Mouse (Mus musculus) CD4-positive helper T cell, adult 2 months (primary cell): Measurements from ENCODE around the gene Sbno2.
A peak's percentile ranks its signal among the peaks of the same experiment; 100 is the strongest.

Experiments used
- DNase-seq: peaks from one replicate; pipeline ENCODE4 v3.0.0-alpha.2; 2012; ENCODE audit warnings: low read depth, missing footprints, low spot score

The Sbno2 gene

DNA sequence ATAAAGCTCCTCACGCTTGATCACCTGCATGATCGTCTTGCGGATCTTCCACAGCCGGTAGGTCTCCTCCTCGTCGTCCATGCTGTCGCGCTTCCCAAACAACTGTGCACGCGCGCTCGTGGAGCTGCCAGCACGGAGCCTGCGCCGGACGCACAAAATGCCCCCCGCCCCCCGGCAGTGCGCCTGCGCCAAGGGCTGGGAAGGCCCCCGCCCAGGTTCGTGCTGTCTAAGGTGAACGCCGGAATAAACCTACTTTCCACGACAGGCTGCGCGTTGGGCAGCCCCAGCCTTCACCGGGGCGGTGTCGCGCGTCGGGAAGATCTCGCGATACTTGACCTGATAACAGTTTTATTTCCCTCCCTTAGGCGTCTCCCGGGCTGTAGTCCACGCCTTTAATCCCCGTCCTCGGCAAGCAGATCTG is 65.8 kb downstream of the Sbno2 start, which contains the start of gene Polr2e:
Polr2e (minus strand) TSS at position 237 of the 421 bp plus-strand sequence.
- peak; percentile 98 for DNase-seq

GRCm38 (mm10) chr10:80036832-80037231 is 68.5 kb downstream of the Sbno2 start:
- no peak for DNase-seq

GRCm38 (mm10) chr10:80035686-80036085 is 69.7 kb downstream of the Sbno2 start:
- no peak for DNase-seq

GRCm38 (mm10) chr10:80035148-80035547 is 70.2 kb downstream of the Sbno2 start:
- DNase-seq, result no peak

- no peak for DNase-seq
These were observed 71.6 kb downstream of the Sbno2 start for GRCm38 (mm10) chr10:80033511-80034391.

- DNase-seq, result peak; percentile 78
These were observed 72.4 kb downstream of the Sbno2 start for GRCm38 (mm10) chr10:80032799-80033480.

DNA sequence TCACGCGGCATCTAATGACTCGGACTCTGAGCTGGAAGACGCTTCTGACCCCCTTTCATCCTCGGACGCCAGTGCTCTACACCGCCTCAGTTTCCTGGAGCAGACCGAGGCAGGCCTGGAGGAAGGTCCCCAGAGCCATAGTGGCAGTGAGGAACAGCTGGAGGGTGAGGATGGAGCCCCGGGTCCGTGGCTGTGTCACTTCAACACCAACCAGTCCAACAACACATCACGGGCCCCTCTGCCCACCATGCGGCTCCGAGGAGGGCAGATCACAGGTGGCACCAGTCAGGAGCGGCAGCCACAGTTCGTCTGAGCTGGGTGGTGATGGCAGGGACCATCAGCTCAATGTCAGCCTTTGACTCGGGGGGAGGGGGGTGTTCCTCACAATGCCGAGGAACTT is 74.6 kb downstream of the Sbno2 start:
- DNase-seq, result no peak

- peak; percentile 26 for DNase-seq
These were observed 75.2 kb downstream of the Sbno2 start for GRCm38 (mm10) chr10:80030191-80030590.

DNA sequence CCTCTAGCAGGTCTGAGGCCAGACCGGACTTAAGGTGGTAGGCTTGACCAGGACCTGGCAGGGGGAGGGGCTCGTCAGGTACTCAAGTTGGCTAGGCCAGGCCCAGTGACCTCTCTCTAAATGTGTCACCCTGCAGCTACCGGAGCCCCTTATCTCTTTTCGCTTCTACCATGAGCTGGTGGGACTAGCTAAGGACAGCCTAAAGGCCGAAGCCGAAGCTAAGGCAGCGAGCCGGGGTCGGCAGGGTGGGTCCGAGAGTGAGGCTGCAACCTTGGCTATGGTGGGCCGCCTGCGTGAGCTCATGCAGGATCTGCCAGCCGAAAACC is 76.9 kb downstream of the Sbno2 start:
- no peak for DNase-seq

DNA sequence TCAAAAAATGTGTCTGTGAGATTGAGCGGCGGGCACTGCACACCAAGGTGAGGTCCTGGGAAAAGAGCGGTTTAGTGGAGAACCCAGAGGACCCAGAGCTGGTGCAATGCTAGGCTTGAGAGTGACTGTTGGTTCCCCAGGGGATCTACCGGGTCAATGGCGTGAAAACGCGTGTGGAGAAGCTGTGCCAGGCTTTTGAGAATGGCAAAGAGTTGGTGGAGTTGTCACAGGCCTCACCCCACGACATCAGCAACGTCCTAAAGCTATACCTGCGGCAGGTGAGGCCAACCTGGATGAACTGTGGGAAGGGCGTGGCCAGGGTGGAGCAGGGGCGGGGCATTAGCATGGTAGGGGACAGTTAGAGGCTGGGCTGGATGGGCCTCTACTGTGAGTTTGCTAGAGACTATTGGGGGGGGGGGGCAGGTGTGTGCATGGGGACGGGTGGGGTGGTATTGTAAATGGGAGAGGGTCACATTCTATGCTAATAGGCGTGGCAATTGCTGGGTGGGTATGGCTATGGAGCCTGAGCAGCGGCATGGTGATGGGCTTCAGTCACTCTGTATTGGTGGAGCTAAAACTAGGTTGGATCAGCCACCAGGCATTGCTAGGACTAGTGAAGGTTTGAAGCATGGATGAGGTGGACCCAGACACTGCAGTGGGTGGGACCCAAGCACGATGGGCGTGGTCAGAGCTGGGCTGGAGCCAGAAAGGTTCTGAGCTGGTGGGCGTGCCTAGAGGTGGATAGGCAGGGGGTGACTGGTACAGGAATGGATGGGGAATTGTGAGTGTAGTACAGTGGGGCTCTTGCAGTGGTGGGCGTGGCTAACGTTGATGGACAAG is 77.5 kb downstream of the Sbno2 start:
- no peak for DNase-seq

- peak; percentile 67 for DNase-seq
These were observed 79.5 kb downstream of the Sbno2 start for GRCm38 (mm10) chr10:80025889-80026288.

GRCm38 (mm10) chr10:80025463-80025862 is 79.9 kb downstream of the Sbno2 start:
- peak; percentile 21 for DNase-seq

GRCm38 (mm10) chr10:80025044-80025347 is 80.4 kb downstream of the Sbno2 start:
- DNase-seq, result no peak

GRCm38 (mm10) chr10:80024229-80025043 is 80.9 kb downstream of the Sbno2 start:
- DNase-seq, result peak; percentile 91

GRCm38 (mm10) chr10:80023758-80024157 is 81.6 kb downstream of the Sbno2 start:
- DNase-seq, result peak; percentile 78

DNA sequence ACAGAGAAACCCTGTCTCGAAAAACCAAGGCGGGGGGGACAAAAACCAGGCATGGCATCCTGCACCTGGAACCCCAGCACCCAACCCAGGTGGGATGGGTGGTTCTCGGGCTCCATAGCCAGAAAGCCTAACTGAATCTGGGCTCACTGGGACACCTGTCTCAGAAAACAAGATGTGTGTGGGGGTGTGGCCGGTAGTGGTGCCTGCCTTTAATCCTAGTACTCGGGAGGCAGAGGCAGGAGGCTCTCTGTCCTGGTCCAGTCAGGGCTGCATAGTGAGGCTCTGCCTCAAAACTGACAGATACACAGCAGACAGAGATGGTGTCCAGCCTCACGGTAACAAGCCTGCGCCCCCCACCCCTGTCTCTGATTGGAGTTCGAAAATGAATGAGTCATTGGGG is 82.6 kb downstream of the Sbno2 start:
- no peak for DNase-seq

DNA sequence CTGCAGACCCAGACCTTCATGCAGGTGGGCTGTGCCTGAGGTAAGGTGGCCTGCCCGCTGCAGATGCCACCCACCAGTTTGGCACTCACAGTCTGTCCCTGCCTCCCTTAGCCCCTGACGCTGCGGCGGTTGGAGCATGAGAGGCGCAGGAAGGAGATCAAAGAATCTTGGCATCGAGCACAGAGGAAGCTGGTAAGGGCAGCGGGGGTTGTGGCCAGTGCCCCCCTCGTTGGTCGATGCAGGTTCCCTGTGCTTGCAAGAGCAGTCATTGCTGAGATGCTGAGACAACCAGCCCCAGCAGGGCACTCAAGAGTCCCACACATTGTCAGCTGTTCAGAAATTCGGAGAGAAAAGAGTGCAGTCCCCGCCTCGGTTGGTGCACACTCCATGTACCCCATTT is 83.2 kb downstream of the Sbno2 start:
- peak; percentile 78 for DNase-seq

DNA sequence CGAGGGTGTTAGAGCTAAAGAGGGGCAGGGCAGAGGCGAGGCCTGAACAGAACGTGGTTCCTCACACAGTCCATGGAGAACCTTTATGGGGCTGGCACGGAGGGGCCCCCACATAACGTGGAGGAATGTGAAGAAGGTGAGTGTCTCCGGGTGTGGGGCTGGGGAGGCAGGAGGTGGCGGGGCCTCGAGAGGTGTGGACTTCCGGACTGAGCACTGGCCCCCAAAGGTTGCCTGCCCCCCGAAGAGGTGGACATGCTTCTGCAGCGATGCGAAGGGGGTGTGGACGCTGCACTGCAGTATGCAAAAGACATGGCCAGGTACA is 84.1 kb downstream of the Sbno2 start:
- DNase-seq, result no peak

DNA sequence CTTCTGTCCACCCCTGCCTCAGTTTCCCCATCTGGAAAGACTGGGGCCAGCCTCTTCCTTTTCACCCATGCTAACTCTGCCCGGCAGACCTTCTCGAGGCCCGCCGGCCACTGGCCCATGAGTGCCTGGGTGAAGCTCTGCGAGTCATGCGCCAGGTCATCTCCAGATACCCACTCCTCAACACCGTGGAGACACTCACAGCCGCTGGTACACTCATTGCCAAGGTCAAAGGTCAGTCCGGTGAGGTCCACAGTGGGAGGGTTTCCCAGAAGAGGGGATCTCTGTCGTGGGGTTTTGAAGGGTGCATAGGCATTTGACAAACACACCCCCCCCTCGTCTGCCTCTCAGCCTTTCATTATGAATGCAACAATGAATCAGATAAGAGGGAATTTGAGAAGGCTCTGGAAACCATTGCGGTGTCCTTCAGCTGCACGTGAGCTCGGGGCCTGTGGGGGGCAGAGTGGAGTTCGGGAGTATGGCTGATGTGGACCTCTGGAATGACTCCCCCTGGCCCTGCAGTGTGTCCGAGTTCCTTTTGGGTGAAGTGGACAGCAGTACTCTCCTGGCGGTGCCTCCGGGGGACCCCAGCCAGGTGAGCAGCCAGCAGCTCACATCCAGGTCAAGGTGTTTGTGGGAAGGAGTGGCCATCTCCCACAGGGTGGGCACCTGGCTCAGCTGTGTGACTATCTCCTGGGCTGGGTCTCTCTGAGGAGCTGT is 84.6 kb downstream of the Sbno2 start:
- DNase-seq, result no peak

- no peak for DNase-seq
These were observed 85.2 kb downstream of the Sbno2 start for GRCm38 (mm10) chr10:80020191-80020590.
